Mouse (Mus musculus) testis, adult 2 months (tissue): ENCODE results near the gene Pts. TPM values are rescaled to one million over a fixed set of nuclear protein-coding genes. Genes with fewer than 3 reads are reported as not detected.

Experiments used
- H3K27ac ChIP-seq: fragments of 200-500 bp; 2 replicates; pipeline ENCODE4 v1.5.1; 2012; ENCODE audit warnings: low read depth, low read length; ENCODE audit not compliant: control insufficient read depth, insufficient read depth
- H3K27me3 ChIP-seq: fragments of 200-500 bp; 2 replicates; pipeline ENCODE4 v1.6.1; 2012; ENCODE audit warnings: mild to moderate bottlenecking, low read length, moderate library complexity; ENCODE audit not compliant: control insufficient read depth, insufficient read depth
- H3K36me3 ChIP-seq: fragments of 200-500 bp; 2 replicates; pipeline ENCODE4 v1.6.1; 2012; ENCODE audit warnings: mild to moderate bottlenecking, low read length; ENCODE audit not compliant: control insufficient read depth, insufficient read depth
- H3K4me1 ChIP-seq: fragments of 200-500 bp; 2 replicates; pipeline ENCODE4 v1.6.1; 2012; ENCODE audit warnings: low read length; ENCODE audit not compliant: control insufficient read depth, insufficient read depth
- H3K4me3 ChIP-seq: fragments of 200-500 bp; 2 replicates; pipeline ENCODE4 v1.5.1; 2012; ENCODE audit warnings: low read depth, mild to moderate bottlenecking, low read length, moderate library complexity, mixed read lengths; ENCODE audit not compliant: control insufficient read depth
- CTCF ChIP-seq: fragments of 200-500 bp; IDR thresholded peaks from 2 replicates; pipeline ENCODE4 v1.5.1; 2012; ENCODE audit warnings: low read depth, mild to moderate bottlenecking, inconsistent platforms, low read length, moderate library complexity; ENCODE audit not compliant: control insufficient read depth, insufficient read depth, insufficient replicate concordance
- POLR2A ChIP-seq: fragments of 200-500 bp; IDR thresholded peaks from 2 replicates; pipeline ENCODE4 v1.6.1; 2012; ENCODE audit warnings: low read depth, mild to moderate bottlenecking, inconsistent platforms, low read length, moderate library complexity; ENCODE audit not compliant: control insufficient read depth
- polyA plus RNA-seq: library from polyadenylated mRNA; depleted of rRNA; stranded (reverse); fragments of >200 nt; gene quantifications from 2 replicates; pipeline ENCODE4 v1.2.3, GENCODE M21; 2012

Gene Pts
- polyA plus RNA-seq, 1 experiment, result 10.7 TPM

GRCm38 (mm10) chr9:50561145-50561917 lies 32.8 kb upstream of the Pts start, which contains the start of gene Tex12:
Gene Tex12 (minus strand): TSS chr9:50561325.
- no peaks in the 10 kb centered on the region for H3K27me3 ChIP-seq
- no peaks in the 10 kb centered on the region for H3K4me1 ChIP-seq
- H3K4me3 ChIP-seq, result peak within 1 kb of the TSS; percentile 88
- peak within 1 kb of the TSS; percentile 76 for H3K27ac ChIP-seq
- no peak for TF ChIP-seq CTCF
- TF ChIP-seq POLR2A, result peak; percentile 73
- H3K36me3 ChIP-seq, result no peaks in the 10 kb centered on the region

- Histone ChIP-seq H3K27ac (no peak within 1 kb of the TSS), H3K4me1 (no peaks in the 10 kb centered on the region), H3K27me3 (no peaks in the 10 kb centered on the region), H3K36me3 (no peaks in the 10 kb centered on the region), H3K4me3 (no peak within 1 kb of the TSS)
- no peak for TF ChIP-seq CTCF
These were observed 26.5 kb upstream of the Pts start, which contains the start of gene Bco2 for GRCm38 (mm10) chr9:50555094-50555446. Gene Bco2 (minus strand): TSS chr9:50555181.

GRCm38 (mm10) chr9:50554241-50555093 lies 25.9 kb upstream of the Pts start, which contains the start of gene Il18:
Gene Il18 (plus strand): TSS chr9:50554827.
- Histone ChIP-seq H3K4me1 (no peaks in the 10 kb centered on the region), H3K36me3 (no peaks in the 10 kb centered on the region), H3K27me3 (no peaks in the 10 kb centered on the region), H3K4me3 (no peak within 1 kb of the TSS), H3K27ac (no peak within 1 kb of the TSS)
- TF ChIP-seq CTCF, result no peak
- TF ChIP-seq POLR2A, result no peak

- Histone ChIP-seq H3K4me1 (no peaks in the 10 kb centered on the region), H3K4me3 (no peak overlapping the region), H3K27me3 (no peaks in the 10 kb centered on the region), H3K27ac (no peak overlapping the region), H3K36me3 (no peaks in the 10 kb centered on the region)
- TF ChIP-seq POLR2A (no peak), CTCF (no peak)
These were observed 25.0 kb upstream of the Pts start for GRCm38 (mm10) chr9:50553547-50553946.

- TF ChIP-seq POLR2A, result no peak
- TF ChIP-seq CTCF, result no peak
- Histone ChIP-seq H3K27ac (no peak overlapping the region), H3K4me3 (no peak overlapping the region), H3K4me1 (no peaks in the 10 kb centered on the region), H3K36me3 (no peaks in the 10 kb centered on the region), H3K27me3 (no peaks in the 10 kb centered on the region)
These were observed 23.7 kb upstream of the Pts start for GRCm38 (mm10) chr9:50552206-50552605.

- no peaks in the 10 kb centered on the region for H3K27me3 ChIP-seq
- TF ChIP-seq POLR2A (no peak), CTCF (no peak)
- no peak overlapping the region for H3K27ac ChIP-seq
- H3K36me3 ChIP-seq, result no peaks in the 10 kb centered on the region
- no peak overlapping the region for H3K4me3 ChIP-seq
- H3K4me1 ChIP-seq, result no peaks in the 10 kb centered on the region
These were observed 20.4 kb upstream of the Pts start for GRCm38 (mm10) chr9:50548936-50549335.

- Histone ChIP-seq H3K27me3 (no peaks in the 10 kb centered on the region), H3K27ac (no peak overlapping the region), H3K4me1 (no peaks in the 10 kb centered on the region), H3K36me3 (no peaks in the 10 kb centered on the region), H3K4me3 (no peak overlapping the region)
- TF ChIP-seq POLR2A, result no peak
- TF ChIP-seq CTCF, result no peak
These were observed 19.4 kb upstream of the Pts start for GRCm38 (mm10) chr9:50547859-50548478.
